Mouse (Mus musculus) bone marrow, adult 2 months (tissue): ENCODE measurements at regions not wholly inside any gene's neighbourhood (a gene's known extent, or its start where the extent isn't known, plus 50 kb on each side); places are given as distances from the start of the nearest gene placed in this dataset.

ENCODE experiments used
- H3K27ac ChIP-seq: fragments of 200-500 bp; 2 replicates; pipeline ENCODE4 v1.5.1; 2012; ENCODE audit warnings: low read depth, mild to moderate bottlenecking, control low read depth, inconsistent platforms, low read length; ENCODE audit not compliant: control insufficient read depth, poor library complexity, insufficient read depth
- H3K4me1 ChIP-seq: fragments of 200-500 bp; 2 replicates; pipeline ENCODE4 v1.6.1; 2011; ENCODE audit warnings: low read length; ENCODE audit not compliant: control insufficient read depth, insufficient read depth
- H3K4me3 ChIP-seq: fragments of 200-500 bp; replicated peaks from 2 replicates; pipeline ENCODE3; 2011; ENCODE audit warnings: mild to moderate bottlenecking, low read depth, low read length, control low read depth; ENCODE audit not compliant: control insufficient read depth
- CTCF ChIP-seq: fragments of 200-500 bp; IDR thresholded peaks from 2 replicates; pipeline ENCODE4 v1.5.1; 2011; ENCODE audit warnings: low read length, control low read depth; ENCODE audit not compliant: control insufficient read depth, insufficient read depth
- POLR2A ChIP-seq: fragments of 200-500 bp; IDR thresholded peaks from 2 replicates; pipeline ENCODE4 v1.6.1; 2011; ENCODE audit warnings: low read depth, mild to moderate bottlenecking, control low read depth, low read length, borderline replicate concordance; ENCODE audit not compliant: control insufficient read depth
- WGBS: fragments of 180-500 bp; shearing (Covaris S2); methylation state at CpG from one replicate; pipeline ENCODE4 v1.1.7; 2018; 5-methylcytosine and 5-hydroxymethylcytosine counted together

- TF ChIP-seq CTCF (peak; percentile 69), POLR2A (no peak)
- Histone ChIP-seq H3K4me1 (no peaks in the 10 kb centered on the region), H3K4me3 (no peak overlapping the region), H3K27ac (no peak overlapping the region)
- 18% methylated on average over 4 of the region's 4 CpGs for WGBS
Observed at GRCm38 (mm10) chr19:15649368-15649767, 297.8 kb downstream of the Psat1 start.

- H3K4me1 ChIP-seq = no peaks in the 10 kb centered on the region
- H3K4me3 ChIP-seq = no peak overlapping the region
- no peak for TF ChIP-seq CTCF
- TF ChIP-seq POLR2A = no peak
- WGBS = 80% methylated on average over 5 of the region's 5 CpGs
- H3K27ac ChIP-seq = no peak overlapping the region
Observed at GRCm38 (mm10) chr19:15647313-15647712, 299.8 kb downstream of the Psat1 start.

- H3K4me1 ChIP-seq = no peaks in the 10 kb centered on the region
- no peak overlapping the region for H3K27ac ChIP-seq
Observed at GRCm38 (mm10) chr19:15644786-15645185, 302.4 kb downstream of the Psat1 start.

GRCm38 (mm10) chr19:15617233-15617915, 329.8 kb downstream of the Psat1 start:
- 17% methylated on average over 6 of the region's 6 CpGs for WGBS
- no peak overlapping the region for H3K4me3 ChIP-seq
- no peak overlapping the region for H3K27ac ChIP-seq
- peak; percentile 22; the same call in 1 of the 2 replicates for TF ChIP-seq CTCF
- no peak for TF ChIP-seq POLR2A
- no peaks in the 10 kb centered on the region for H3K4me1 ChIP-seq

More at GRCm38 (mm10) chr19:15644786-15645185, 302.4 kb downstream of the Psat1 start:
- H3K4me3 ChIP-seq = no peak overlapping the region
- 75% methylated on average over 4 of the region's 4 CpGs for WGBS
- TF ChIP-seq POLR2A (no peak), CTCF (no peak)

GRCm38 (mm10) chr19:15614648-15615561, 332.2 kb downstream of the Psat1 start:
- H3K4me3 ChIP-seq = no peak overlapping the region
- H3K4me1 ChIP-seq = no peaks in the 10 kb centered on the region
- no peak overlapping the region for H3K27ac ChIP-seq
- WGBS = 73% methylated on average over 19 of the region's 19 CpGs
- TF ChIP-seq POLR2A (no peak), CTCF (no peak)

GRCm38 (mm10) chr19:15611137-15611758, 335.9 kb downstream of the Psat1 start:
- Histone ChIP-seq H3K4me1 (no peaks in the 10 kb centered on the region), H3K27ac (no peak overlapping the region), H3K4me3 (no peak overlapping the region)
- TF ChIP-seq POLR2A (no peak), CTCF (no peak)
- WGBS = 80% methylated on average over 13 of the region's 13 CpGs

- TF ChIP-seq CTCF = no peak
- no peak for TF ChIP-seq POLR2A
Observed at GRCm38 (mm10) chr19:15606440-15606839, 340.7 kb downstream of the Psat1 start.

GRCm38 (mm10) chr19:15592821-15593220, 354.3 kb downstream of the Psat1 start:
- TF ChIP-seq POLR2A = no peak
- TF ChIP-seq CTCF = no peak

More at GRCm38 (mm10) chr19:15606440-15606839, 340.7 kb downstream of the Psat1 start:
- H3K27ac ChIP-seq = no peak overlapping the region
- WGBS = 91% methylated on average over 4 of the region's 4 CpGs
- no peaks in the 10 kb centered on the region for H3K4me1 ChIP-seq
- H3K4me3 ChIP-seq = no peak overlapping the region

More at GRCm38 (mm10) chr19:15592821-15593220, 354.3 kb downstream of the Psat1 start:
- 50% methylated on average over 2 of the region's 2 CpGs for WGBS
- no peak overlapping the region for H3K27ac ChIP-seq
- H3K4me1 ChIP-seq = no peaks in the 10 kb centered on the region
- H3K4me3 ChIP-seq = no peak overlapping the region
